Mouse (Mus musculus) spleen, adult 2 months (tissue): ENCODE results near the gene Ferd3l. TPM values are rescaled to one million over a fixed set of nuclear protein-coding genes. Genes with fewer than 3 reads are reported as not detected.

Source experiments
- DNase-seq, 2 experiments: peaks; one replicate each; pipeline versions ENCODE4 v3.0.0 to v3.0.0-alpha.2; 2012 to 2021; ENCODE audit warnings: low spot score in 2 of 2, low read depth in 1 of 2
- H3K27ac ChIP-seq: fragments of 200-500 bp; 2 replicates; pipeline ENCODE4 v1.5.1; 2012; ENCODE audit warnings: low read length, inconsistent platforms; ENCODE audit not compliant: insufficient read depth
- H3K27me3 ChIP-seq: fragments of 200-500 bp; 2 replicates; pipeline ENCODE4 v1.6.1; 2012; ENCODE audit warnings: mild to moderate bottlenecking, moderate library complexity, low read length, inconsistent platforms; ENCODE audit not compliant: control insufficient read depth, insufficient read depth
- H3K36me3 ChIP-seq: fragments of 200-500 bp; 2 replicates; pipeline ENCODE4 v1.6.1; 2012; ENCODE audit warnings: mild to moderate bottlenecking, low read length, inconsistent platforms; ENCODE audit not compliant: control insufficient read depth, insufficient read depth
- H3K4me1 ChIP-seq: fragments of 200-500 bp; 2 replicates; pipeline ENCODE4 v1.6.1; 2011; ENCODE audit warnings: inconsistent platforms; ENCODE audit not compliant: control insufficient read depth, insufficient read depth, insufficient read length
- H3K4me3 ChIP-seq: fragments of 200-500 bp; 2 replicates; pipeline ENCODE4 v1.5.1; 2011; ENCODE audit warnings: mild to moderate bottlenecking, inconsistent platforms; ENCODE audit not compliant: insufficient read depth, insufficient read length; ENCODE audit errors: extremely low read depth
- CTCF ChIP-seq: fragments of 200-500 bp; IDR thresholded peaks from 2 replicates; pipeline ENCODE4 v1.5.1; 2011; ENCODE audit warnings: mild to moderate bottlenecking, inconsistent platforms; ENCODE audit not compliant: insufficient read depth, insufficient read length, insufficient replicate concordance; ENCODE audit errors: extremely low read depth
- POLR2A ChIP-seq: fragments of 200-500 bp; IDR thresholded peaks from 2 replicates; pipeline ENCODE4 v1.6.1; 2011; ENCODE audit warnings: low read depth, low read length, inconsistent platforms
- WGBS: fragments of 180-500 bp; shearing (Covaris S2); methylation state at CpG from one replicate; pipeline ENCODE4 v1.1.7; 2018; 5-methylcytosine and 5-hydroxymethylcytosine counted together
- polyA plus RNA-seq: library from polyadenylated mRNA; depleted of rRNA; stranded (reverse); fragments of >200 nt; gene quantifications from 2 replicates; pipeline ENCODE4 v1.2.3, GENCODE M21; 2012; rRNA removed

The Ferd3l gene
- polyA plus RNA-seq, 1 experiment = not detected

DNA sequence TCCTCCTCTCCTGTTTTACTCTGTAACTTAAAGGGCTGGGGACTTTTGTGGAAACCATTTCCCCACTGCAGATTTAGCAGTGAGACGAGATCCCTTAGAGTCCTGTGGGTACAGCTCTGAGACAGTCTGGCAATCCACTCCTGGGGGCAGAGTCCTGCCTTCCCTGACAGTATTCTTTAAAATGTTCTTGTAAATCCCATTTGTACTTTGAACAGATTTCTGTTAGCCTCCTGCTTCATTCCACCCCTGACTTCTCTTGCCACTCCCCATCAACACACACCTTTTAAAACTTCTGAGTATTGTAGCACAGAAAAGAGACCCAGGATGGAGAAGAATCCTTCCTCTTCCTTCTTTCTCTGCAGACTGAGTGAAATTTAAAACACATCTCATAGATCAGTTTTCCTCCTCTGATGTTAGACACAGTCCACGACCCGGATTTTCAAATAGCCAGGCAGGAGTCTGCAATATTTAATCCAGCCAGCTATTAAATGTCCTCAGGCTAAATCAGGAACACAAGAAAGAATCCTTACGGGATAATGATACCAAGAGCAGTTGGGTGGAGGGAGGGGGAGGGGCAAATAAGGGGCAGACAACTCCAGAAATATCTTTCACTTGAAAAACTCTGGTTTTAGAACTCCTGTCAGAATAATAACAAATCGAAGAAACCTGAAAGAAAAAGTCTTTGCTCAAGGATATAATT is 37.6 kb downstream of the Ferd3l start:
- Histone ChIP-seq H3K36me3 (no peaks in the 10 kb centered on the region), H3K27me3 (peaks cover 12% of the 10 kb centered on the region; the same call in 1 of the 2 replicates), H3K4me3 (no peak overlapping the region), H3K4me1 (no peaks in the 10 kb centered on the region), H3K27ac (no peak overlapping the region)
- 24% methylated on average over 5 of the region's 5 CpGs for WGBS
- DNase-seq = no peak
- TF ChIP-seq CTCF = no peak
- TF ChIP-seq POLR2A = no peak

DNA sequence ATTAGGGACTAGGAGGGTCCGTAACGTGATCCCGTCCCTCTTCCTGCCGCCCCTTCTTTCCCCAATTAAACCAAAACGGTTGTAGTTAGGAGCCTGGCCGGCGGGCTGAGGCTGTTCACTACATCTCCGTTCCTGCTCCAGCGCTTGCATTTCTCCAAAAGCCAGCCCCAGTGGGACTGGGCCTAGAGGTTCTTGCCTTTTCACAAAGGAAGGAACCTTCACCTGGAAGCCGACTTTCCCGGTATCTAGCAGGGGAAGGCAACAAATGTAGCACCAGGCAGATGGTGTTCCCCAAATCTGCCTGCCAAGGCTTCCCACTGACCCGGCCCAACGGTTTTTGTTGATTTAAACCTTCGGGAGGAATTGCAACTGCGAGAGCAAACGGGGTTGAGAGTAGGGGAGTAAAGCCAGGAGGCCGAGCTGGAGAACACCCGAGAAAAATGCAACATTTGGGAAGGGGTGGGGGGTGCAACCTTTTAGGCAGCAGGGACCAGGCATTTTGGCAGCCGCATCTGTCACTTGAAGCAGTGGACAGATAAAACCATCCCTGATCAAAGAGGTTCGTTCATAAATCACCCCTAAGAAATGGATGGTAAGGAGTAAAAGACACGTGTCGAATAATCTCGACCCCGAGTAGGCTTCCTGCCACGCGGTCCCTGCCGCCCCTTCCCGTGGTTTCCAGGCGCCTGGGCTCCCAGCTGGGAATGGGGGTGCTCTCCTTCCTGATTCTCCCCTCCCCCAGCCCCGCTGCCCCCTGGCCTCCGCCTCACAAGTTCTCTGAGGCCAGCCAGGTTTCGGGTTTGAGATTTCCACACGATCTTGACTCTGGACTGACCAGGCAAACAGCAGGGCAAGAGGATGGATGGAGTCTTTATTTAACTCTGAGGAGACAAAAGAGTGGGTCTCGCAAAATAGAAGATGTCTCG is 38.5 kb downstream of the Ferd3l start:
- Histone ChIP-seq H3K27me3 (peaks cover 12% of the 10 kb centered on the region; the same call in 1 of the 2 replicates), H3K36me3 (no peaks in the 10 kb centered on the region), H3K4me1 (no peaks in the 10 kb centered on the region), H3K4me3 (no peak overlapping the region), H3K27ac (no peak overlapping the region)
- TF ChIP-seq CTCF (no peak), POLR2A (no peak)
- WGBS = 7% methylated on average over 35 of the region's 35 CpGs
- DNase-seq = no peak

DNA sequence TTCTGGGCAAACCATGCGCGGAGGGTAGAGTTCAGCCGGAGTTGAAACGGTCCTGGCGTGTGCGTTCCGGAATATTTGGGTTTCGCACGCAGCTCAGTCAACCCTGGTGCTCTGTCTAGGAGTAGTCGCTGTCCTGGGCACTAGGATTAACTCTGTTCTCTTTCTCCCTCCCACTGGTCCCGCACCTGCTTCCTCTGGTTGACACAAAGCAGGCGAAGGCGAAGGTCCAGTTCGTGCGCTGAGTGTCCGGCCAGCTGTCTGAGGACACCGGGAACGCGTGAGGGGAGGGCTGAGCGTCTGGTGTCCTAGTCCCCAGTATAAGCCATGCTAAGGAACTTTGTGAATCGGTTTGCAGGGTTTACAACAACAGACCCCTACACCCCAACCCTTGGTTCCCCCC is 39.3 kb downstream of the Ferd3l start:
- no peaks in the 10 kb centered on the region for H3K36me3 ChIP-seq
- H3K27me3 ChIP-seq = peaks cover 9% of the 10 kb centered on the region; the same call in 1 of the 2 replicates
- no peaks in the 10 kb centered on the region for H3K4me1 ChIP-seq
- no peak overlapping the region for H3K4me3 ChIP-seq
- WGBS = 8% methylated on average over 21 of the region's 21 CpGs
- TF ChIP-seq POLR2A (no peak), CTCF (no peak)
- H3K27ac ChIP-seq = no peak overlapping the region
- no peak for DNase-seq

DNA sequence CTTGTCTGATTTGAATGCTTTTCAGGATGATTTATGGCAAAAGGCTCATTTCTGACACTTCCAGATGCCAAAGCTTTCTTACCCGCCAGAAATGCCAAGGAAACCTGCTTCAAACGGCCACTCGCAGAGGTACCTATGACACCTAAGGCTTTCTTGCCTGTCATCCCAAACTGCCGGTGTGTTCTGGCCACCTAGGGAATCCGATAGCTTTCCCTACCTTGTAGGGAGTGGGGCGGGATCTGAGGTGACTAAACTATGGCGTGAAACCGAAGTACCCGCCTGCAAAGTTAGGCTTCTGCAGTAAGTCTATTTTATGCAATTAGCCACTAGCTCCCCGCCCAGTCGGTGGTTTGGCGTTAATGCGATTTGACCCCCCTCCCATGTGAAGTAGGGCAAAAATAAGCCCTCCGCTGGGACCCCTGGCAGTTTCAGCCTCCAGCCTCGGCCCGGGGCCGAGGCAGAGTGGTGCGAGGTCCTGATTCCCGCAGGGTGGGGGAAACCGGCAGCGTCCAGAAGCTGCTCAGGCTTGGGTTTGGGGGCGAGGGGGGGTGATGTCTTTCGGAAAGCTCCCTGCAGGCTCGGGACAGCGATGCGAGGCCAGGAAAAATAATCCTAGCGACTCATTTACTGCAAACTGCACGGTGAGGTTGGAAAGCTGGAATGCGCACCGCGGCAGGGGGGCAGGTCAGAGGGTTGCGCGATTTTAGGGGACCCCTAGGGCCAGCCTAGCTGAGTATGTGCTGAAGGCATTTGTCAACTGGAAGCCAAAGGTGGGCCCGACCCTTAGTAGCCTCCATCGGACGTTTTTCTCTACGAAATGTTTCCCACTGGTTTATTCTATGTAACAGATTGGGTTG is 40.0 kb downstream of the Ferd3l start:
- Histone ChIP-seq H3K27me3 (peaks cover 9% of the 10 kb centered on the region; the same call in 1 of the 2 replicates), H3K27ac (no peak overlapping the region), H3K4me1 (no peaks in the 10 kb centered on the region), H3K36me3 (no peaks in the 10 kb centered on the region), H3K4me3 (no peak overlapping the region)
- WGBS = 6% methylated on average over 37 of the region's 37 CpGs
- TF ChIP-seq POLR2A = no peak
- no peak for TF ChIP-seq CTCF
- DNase-seq = no peak

DNA sequence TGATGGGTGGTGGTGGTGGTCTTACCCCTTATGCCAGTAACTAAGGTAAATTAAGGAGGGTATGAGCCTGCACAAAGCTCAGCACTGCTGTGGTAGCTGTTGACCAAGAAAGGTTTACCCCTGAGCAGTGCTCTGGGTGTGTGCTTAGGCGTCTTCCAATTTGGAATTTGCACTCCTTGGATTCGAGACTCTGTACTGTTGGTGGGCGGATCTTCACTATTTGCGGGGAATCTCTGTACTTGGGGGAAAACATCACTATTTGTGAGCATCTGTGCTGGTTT is 40.6 kb downstream of the Ferd3l start:
- H3K27me3 ChIP-seq = peaks cover 9% of the 10 kb centered on the region; the same call in 1 of the 2 replicates
- WGBS = 22% methylated on average over 4 of the region's 4 CpGs

More for the DNA sequence above, 40.6 kb downstream of the Ferd3l start:
- H3K4me1 ChIP-seq = no peaks in the 10 kb centered on the region
- H3K4me3 ChIP-seq = no peak overlapping the region
- H3K27ac ChIP-seq = no peak overlapping the region
- TF ChIP-seq CTCF (no peak), POLR2A (no peak)
- DNase-seq = no peak
- no peaks in the 10 kb centered on the region for H3K36me3 ChIP-seq

Other genes starting within 250 kb of the Ferd3l start
- gene Twist1, start 29.2 kb downstream of the Ferd3l start, polyA plus RNA-seq = 2.0 and 3.8 TPM in 2 replicates